Mouse (Mus musculus): Measurements from ENCODE around the gene Cdcp1.

Cdcp1 gene

DNA sequence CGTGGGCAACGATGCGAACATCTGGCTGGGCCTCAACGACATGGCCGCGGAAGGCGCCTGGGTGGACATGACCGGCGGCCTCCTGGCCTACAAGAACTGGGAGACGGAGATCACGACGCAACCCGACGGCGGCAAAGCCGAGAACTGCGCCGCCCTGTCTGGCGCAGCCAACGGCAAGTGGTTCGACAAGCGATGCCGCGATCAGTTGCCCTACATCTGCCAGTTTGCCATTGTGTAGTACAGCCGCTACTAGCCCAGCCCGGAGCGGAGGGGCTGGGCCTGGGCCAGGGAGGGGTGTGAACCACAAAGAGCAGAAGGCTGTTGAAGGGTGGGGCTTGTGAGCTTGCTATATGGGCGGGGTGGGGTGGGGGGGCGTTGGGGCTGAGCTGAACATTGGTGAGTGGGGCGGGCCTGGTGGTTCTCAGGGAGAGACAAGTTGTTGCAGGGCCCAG lies 58.9 kb downstream of the Cdcp1 start:
- DNase-seq (ENCODE audit: low read depth in 1 of 2, low spot score in 2 of 2), result no peak

DNA sequence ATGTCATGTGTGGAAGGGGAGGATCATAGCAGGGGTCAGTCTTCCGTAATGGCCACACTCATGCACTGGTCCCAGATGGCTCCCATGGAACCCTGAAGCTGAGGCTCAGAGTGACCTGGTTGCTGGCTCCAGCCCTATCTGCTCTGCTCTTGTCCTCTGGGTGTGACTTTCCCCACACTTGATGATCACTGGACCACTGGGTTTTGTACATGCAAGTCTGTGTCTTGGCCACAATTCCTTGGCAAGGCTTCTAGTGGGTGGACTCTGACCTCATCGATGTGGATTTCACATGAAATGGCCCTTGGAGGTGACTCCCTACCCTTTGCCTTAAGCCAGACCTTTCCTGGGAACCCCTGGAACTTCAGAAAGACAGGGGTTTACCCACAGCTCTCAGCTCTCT lies 62.7 kb downstream of the Cdcp1 start:
- DNase-seq (ENCODE audit: low read depth in 1 of 2, low spot score in 2 of 2), result no peak

DNA sequence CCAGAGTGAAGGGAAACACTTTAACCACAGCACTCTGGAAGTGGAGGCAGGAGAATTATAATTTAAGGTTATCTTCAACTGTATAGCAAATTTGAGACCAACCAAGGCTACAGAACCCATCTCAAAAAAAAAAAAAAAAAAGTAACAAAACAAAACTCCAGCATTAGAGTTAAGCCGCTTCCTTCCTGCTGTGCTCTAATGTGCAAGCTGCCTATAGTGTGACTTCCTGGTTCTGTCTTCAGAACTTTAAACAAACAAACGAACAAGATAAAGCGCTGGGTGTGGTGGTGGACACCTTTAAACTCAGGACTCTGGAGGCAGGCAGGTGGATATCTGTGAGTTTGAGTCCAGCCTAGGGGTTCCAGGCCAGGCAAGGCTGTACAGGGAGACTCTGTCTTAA lies 63.8 kb downstream of the Cdcp1 start:
- DNase-seq (ENCODE audit: low read depth in 1 of 2, low spot score in 2 of 2), result no peak

DNA sequence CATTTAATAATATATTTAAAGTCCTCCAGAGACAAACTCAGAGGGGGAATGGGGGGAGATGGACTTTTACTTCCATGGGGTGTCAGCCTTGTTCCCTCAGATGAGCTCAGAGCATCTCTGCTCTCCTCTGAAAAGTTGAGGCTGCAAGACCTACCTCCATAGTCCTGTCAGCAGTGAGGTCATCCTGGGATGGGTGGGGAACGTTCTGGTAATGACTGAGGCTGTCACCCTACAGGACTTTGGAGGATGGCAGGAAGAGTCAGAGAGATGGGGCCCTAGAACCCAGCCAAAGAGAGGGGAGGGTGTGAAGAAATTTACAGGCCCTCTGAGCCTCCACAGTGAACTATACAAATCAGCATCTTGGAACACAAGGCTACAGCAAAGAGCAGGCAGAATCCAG lies 64.3 kb downstream of the Cdcp1 start:
- no peak for DNase-seq (ENCODE audit: low read depth in 1 of 2, low spot score in 2 of 2)

DNA sequence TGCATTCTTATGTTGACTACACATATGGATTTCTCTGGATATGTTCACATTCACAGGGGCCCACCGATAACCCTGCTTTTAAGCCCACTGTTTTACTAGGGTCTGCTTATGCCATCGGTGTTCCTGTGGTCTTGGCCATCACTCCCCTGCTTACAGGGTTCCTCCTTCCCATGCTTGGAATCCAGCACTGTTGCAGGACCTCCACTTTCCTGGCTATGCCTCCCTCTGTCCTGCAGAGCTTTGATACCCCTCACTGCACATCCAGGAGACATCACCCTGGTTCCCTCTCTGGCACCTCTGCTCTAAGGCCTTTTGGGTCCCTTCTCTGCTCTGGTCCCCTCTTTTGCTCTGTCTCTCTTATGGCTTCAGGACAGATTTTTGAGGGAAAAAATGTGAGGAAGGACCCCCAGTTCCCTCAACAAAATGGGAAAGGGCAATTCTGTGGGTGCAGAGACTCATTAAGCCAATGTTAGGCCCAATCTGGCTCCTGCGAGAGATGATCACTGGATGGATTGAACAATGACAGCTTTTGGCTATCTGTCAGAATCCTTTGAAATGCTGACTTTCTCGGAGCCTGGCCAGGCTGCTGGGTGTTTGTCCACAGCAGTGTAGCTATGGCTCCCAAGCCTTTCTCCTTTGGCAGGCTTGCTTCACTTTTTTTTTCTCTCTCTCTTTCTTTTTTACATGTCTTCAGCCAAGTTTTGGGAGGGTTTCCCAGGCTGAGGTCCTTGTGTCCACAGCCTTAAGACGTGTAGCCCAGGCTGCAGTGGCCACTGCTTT lies 65.4 kb downstream of the Cdcp1 start, which contains the start of gene Clec3b:
TSS of gene Clec3b (plus strand) at position 706 of the 780 bp plus-strand sequence.
- DNase-seq (ENCODE audit: low read depth in 1 of 2, low spot score in 2 of 2), result no peak

DNA sequence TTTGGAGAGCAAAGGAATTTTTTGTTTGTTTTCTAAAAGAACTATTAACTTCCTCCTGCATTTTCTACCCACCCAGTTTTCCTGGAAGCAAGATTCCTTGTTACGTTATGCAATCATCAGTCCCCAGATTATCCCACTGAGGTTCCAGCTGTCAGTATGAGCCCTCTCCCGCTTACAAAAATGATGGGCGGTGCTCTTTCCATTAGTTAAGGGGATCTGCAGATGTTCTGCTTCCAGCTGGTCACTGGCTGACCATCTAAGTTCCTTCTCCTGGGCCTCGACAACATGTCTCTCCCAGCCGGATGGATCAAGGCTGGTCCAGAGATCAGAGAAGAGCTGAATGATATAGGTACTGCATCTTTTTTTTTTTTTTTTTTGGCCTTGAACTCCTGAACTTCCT lies 67.4 kb downstream of the Cdcp1 start:
- no peak for DNase-seq (ENCODE audit: low read depth in 1 of 2, low spot score in 2 of 2)

DNA sequence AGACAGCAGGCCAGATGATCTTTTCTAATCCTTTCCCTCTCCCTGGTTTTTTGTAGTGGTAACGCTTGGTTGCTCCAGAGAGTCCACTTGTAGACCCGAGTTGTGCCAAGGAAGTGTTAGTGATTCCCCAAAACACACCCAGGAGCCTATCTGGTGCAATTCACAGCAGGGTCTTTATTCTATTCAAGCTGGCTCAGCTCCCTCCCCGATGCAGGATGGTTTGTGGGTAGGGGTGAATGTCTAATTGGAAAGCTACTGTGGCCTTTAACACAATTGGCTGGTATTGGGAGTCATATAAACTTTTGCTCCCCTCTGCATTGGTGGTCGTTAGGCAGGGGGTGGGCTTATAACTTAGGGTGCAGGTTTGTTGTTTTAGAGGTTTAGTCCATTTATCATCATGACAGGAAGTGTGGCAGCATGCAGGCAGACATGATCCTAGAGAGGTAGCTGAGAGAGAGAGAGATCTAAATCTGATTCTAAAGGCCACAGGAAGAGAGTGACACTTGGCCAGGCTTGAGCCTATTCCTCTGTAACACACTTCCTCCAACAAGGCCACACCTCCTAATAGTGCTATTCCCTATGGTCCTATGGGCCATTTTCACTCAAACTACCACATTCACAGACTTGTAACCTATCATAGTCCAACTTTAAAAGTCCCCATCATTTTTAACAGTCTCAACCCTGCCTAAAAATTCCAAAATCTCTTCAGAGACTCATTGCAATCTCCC lies 75.8 kb downstream of the Cdcp1 start:
- DNase-seq (ENCODE audit: low read depth in 1 of 2, low spot score in 2 of 2), result no peak

DNA sequence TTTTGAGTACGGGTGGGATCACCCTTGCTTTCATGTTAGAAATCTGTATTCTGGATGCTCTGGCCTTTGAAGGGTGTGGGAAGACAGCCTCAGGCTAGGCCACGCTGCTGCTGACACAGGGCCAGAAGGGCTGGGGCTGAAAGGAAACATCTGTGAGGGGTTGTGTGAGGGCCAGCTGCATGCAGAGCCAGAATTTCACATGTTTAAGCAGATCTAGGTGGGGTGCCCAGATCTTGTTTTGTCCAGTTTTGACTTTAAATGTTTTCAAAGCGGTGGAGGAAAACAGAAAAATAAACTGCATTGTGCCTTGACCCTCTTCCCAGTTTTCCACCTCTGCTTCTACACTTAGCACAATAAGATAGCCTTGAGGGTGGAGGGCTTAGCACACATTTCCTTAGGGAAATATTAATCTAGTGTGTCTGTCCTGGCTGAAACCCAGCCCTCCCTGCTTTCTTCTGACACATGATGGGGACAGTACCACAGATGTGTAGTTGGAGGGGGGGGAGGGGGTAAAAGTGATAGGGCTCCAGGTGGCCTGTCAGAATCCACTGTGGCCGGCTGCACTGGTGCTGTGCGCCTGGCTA lies 76.9 kb downstream of the Cdcp1 start:
- DNase-seq (ENCODE audit: low read depth in 1 of 2, low spot score in 2 of 2), result no peak

DNA sequence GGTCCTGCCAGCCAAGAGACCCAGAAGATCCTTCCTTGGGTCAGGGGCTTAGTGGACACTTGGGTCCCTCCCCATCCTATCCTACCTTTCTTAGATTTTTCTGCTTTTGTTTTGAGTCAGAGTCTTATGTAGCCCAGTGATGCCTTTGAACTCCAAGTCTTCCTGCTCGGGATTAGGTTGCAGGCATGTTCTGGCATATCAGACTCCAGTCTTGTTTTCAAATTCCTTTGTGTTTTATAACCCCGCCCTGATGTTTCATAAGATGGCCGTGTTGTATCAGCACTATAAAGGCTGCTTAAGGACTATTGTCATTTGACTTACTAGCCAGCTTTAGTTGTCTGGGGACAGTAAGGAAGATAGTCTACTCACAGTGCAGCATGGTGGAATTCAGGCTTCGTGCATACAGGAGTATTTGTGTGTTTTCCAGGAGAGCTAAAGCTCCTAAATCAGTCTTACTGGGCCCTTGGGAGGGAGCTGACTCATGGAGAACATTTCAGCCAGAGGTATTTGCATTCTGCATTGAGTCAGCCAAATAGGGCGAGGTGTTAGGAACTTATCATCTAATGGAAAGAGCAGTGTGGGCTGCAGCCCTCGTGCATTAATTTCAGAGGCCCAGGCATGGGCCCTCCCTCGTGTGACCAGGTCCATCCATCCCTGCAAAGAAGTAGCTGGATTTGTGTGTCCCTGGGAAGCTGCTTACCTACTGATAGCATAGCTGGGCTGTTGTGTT lies 78.7 kb downstream of the Cdcp1 start:
- no peak for DNase-seq (ENCODE audit: low read depth in 1 of 2, low spot score in 2 of 2)

DNA sequence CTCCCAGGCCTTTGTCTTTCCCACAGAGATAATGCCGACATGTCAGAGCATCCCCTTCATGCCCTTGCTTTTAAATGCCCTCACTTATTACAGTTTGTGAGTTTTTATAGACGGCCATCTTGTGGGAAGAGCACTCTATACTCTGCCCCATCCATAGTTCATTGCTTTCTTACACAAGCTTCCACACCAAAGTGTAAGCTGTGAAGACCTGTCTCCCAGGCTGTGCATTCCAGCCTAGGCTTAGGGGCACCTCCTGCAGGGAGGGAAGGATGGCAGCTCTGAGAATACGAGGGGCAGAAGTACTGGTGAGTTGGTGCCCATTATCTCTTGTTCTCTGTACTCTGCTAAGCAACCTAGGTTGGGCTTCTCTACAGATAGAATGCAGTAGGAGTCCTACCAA lies 82.8 kb downstream of the Cdcp1 start:
- DNase-seq (ENCODE audit: low read depth in 1 of 2, low spot score in 2 of 2), result no peak

DNA sequence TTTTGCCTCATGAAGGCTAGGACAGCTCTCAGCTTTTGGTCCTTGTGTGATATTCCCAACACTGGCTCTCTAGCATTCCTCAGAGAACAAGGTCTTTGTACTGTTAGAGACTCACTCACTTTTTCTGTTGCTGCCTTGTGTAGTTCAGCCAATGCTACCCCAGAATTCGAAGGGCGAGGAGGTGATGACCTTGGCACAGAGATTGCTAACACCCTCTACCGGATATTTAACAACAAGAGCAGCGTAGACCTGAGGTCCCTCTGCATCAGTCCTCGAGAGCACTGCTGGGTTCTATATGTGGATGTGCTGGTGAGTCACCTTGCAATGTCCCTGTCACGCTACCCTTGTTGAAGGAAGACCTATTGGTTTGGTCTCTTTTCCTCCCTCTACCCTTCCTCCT lies 88.2 kb downstream of the Cdcp1 start:
- no peak for DNase-seq (ENCODE audit: low read depth in 1 of 2, low spot score in 2 of 2)

DNA sequence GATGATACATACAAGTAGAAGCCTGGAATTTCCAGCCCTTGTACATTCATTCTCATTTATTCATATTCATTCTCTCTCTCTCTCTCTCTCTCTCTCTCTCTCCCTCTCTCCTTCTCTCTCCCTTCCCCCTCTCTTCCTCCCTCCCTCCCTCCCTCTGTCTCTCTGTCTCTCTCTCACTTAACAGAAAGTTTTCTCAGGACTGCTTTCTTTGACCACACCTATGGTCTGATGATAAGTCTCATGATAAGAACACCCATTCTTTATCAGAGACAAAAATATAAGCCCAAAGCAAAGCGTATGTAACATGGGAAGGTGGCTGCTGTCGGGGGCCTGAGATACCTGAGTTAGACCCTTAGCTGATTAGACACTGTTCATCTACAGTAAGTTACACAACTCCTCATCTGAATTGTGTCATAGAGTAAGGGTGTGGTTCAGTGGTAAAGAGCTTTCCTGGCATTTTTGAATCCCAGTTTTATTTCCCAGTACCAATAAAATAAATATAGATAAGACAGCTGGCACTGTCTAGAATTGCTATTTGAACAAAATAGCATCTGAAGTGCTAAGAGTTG lies 91.3 kb downstream of the Cdcp1 start:
- no peak for DNase-seq (ENCODE audit: low read depth in 1 of 2, low spot score in 2 of 2)

DNA sequence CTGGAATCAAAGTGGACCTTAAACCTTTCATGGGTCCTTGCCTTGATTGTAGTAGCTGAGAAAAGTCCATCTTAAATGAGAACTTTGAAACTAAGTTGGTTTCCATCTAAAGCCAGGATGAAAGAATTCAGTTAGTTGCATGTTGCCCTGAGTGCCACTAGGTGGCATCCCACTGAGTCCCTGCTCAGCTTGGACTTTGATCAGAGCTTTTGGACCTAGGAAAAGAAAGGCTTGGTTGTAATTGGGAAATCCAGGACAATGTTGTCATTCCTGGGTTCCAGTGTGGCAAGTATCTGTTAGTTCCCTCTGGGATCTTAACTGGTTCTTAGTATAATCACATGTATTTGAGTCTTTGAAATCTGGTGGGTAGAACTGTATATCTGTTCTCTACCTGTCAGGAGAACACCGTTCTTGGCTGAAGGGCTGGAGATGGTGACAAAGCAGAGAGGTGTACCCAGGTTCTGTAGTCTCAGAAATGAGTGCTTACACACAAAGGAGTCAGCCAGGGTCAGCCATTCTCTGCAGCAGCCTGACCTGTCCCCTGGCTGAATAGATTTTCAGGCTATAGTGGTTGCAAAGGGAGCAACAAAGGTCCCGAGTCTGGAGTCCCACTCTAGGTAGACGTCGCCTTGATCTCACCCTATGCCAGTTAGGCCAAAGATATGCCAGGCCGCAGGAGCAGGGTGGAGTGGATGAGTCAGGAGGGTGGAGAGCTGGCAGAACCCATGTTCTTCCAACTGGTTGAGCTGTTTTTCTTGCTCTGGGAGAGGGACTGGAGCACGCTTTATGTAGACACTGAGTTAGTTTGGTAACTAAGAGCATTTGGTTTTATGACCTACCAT lies 92.0 kb downstream of the Cdcp1 start:
- no peak for DNase-seq (ENCODE audit: low read depth in 1 of 2, low spot score in 2 of 2)

DNA sequence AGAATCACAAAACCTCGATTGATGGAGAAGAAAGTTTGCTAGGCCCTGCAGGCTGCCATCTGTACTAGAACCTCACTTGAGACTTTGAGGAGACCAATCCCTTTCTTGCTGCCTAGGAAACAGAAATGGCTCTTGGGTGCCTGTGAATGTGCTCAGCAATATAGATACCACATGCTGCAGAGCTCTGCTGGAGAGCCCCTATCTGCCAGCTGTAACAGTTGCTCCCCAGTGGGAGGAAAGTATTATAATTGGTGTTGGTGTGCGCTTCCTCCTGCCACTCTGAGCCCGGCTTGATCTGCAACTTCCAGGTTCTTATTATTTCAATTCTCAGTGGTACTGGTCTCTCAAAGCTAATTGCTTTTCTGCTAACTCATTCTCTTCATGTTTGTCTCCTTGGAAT lies 92.8 kb downstream of the Cdcp1 start:
- no peak for DNase-seq (ENCODE audit: low read depth in 1 of 2, low spot score in 2 of 2)

All from monocyte, adult 2 months (primary cell).